Mouse (Mus musculus): Measurements from ENCODE around the gene Zzef1. TPM values are rescaled to one million over a fixed set of nuclear protein-coding genes. Genes with fewer than 3 reads are reported as not detected.

Zzef1 gene
- polyA plus RNA-seq, 1 experiment from 2014 or later, result 12.5 TPM

GRCm38 (mm10) chr11:72782103-72782502, 13.9 kb upstream of the Zzef1 start:
- Histone ChIP-seq H3K27me3 (no peaks in the 10 kb centered on the region), H3K9ac (no peak overlapping the region), H3K9me3 (no peaks in the 10 kb centered on the region), H3K36me3 (no peaks in the 10 kb centered on the region), H3K4me2 (no peak overlapping the region), H3K27ac (replicated peaks) (no peak overlapping the region), H3K4me3 (no peak overlapping the region), H3K4me1 (replicated peaks) (no peaks in the 10 kb centered on the region)
- no peak for ATAC-seq (ENCODE audit: low read depth)
- WGBS, result 73% methylated on average over 2 of the region's 2 CpGs

GRCm38 (mm10) chr11:72782503-72782902, 13.5 kb upstream of the Zzef1 start:
- Histone ChIP-seq H3K4me1 (replicated peaks) (no peaks in the 10 kb centered on the region), H3K4me3 (no peak overlapping the region), H3K36me3 (no peaks in the 10 kb centered on the region), H3K9ac (no peak overlapping the region), H3K27me3 (no peaks in the 10 kb centered on the region), H3K4me2 (no peak overlapping the region), H3K27ac (replicated peaks) (no peak overlapping the region), H3K9me3 (no peaks in the 10 kb centered on the region)
- ATAC-seq (ENCODE audit: low read depth), result no peak
- 85% methylated on average over 3 of the region's 3 CpGs for WGBS

GRCm38 (mm10) chr11:72792033-72792432, 4.0 kb upstream of the Zzef1 start:
- H3K4me2 ChIP-seq, result no peak overlapping the region
- no peaks in the 10 kb centered on the region for H3K36me3 ChIP-seq

GRCm38 (mm10) chr11:72795149-72795454, 924 bp upstream of the Zzef1 start:
- no peaks in the 10 kb centered on the region for H3K36me3 ChIP-seq
- no peaks in the 10 kb centered on the region for H3K27me3 ChIP-seq
- peak overlapping the region; percentile 94 for H3K9ac ChIP-seq
- H3K9me3 ChIP-seq, result no peaks in the 10 kb centered on the region
- 21% methylated on average over 14 of the region's 14 CpGs for WGBS
- peak overlapping the region; percentile 93 for H3K4me3 ChIP-seq
- peak overlapping the region; percentile 85 for H3K4me2 ChIP-seq
- H3K4me1 ChIP-seq (replicated peaks), result peaks cover 28% of the 10 kb centered on the region
- peak overlapping the region; percentile 94 for H3K27ac ChIP-seq (replicated peaks)
- ATAC-seq (ENCODE audit: low read depth), result peak; percentile 63

More at GRCm38 (mm10) chr11:72792033-72792432, 4.0 kb upstream of the Zzef1 start:
- Histone ChIP-seq H3K9me3 (no peaks in the 10 kb centered on the region), H3K27me3 (no peaks in the 10 kb centered on the region), H3K4me1 (replicated peaks) (peaks cover 14% of the 10 kb centered on the region), H3K9ac (no peak overlapping the region), H3K4me3 (no peak overlapping the region), H3K27ac (replicated peaks) (no peak overlapping the region)
- ATAC-seq (ENCODE audit: low read depth), result no peak

GRCm38 (mm10) chr11:72796296-72796687, 266 bp downstream of the Zzef1 start:
- Histone ChIP-seq H3K4me2 (peak overlapping the region; percentile 95), H3K4me1 (replicated peaks) (peaks cover 28% of the 10 kb centered on the region), H3K27me3 (no peaks in the 10 kb centered on the region), H3K9me3 (no peaks in the 10 kb centered on the region), H3K4me3 (peak overlapping the region; percentile 93), H3K9ac (peak overlapping the region; percentile 94), H3K36me3 (no peaks in the 10 kb centered on the region), H3K27ac (replicated peaks) (peak overlapping the region; percentile 68)
- peak; percentile 67 for ATAC-seq (ENCODE audit: low read depth)
- under 1% methylated on average over 42 of the region's 42 CpGs for WGBS

- H3K9ac ChIP-seq, result peak overlapping the region; percentile 94
- 20% methylated on average over 10 of the region's 10 CpGs for WGBS
- peaks cover 28% of the 10 kb centered on the region for H3K4me1 ChIP-seq (replicated peaks)
- no peaks in the 10 kb centered on the region for H3K9me3 ChIP-seq
- no peaks in the 10 kb centered on the region for H3K36me3 ChIP-seq
- peak overlapping the region; percentile 93 for H3K4me3 ChIP-seq
- H3K27ac ChIP-seq (replicated peaks), result no peak overlapping the region
- no peak for ATAC-seq (ENCODE audit: low read depth)
- H3K4me2 ChIP-seq, result peak overlapping the region; percentile 95
- H3K27me3 ChIP-seq, result no peaks in the 10 kb centered on the region
These were observed 830 bp downstream of the Zzef1 start for GRCm38 (mm10) chr11:72796773-72797338.

GRCm38 (mm10) chr11:72798112-72798511, 2.1 kb downstream of the Zzef1 start:
- Histone ChIP-seq H3K9ac (no peak overlapping the region), H3K36me3 (no peaks in the 10 kb centered on the region), H3K4me2 (no peak overlapping the region), H3K27ac (replicated peaks) (no peak overlapping the region), H3K9me3 (no peaks in the 10 kb centered on the region), H3K4me3 (no peak overlapping the region), H3K27me3 (no peaks in the 10 kb centered on the region), H3K4me1 (replicated peaks) (peaks cover 31% of the 10 kb centered on the region)
- no peak for ATAC-seq (ENCODE audit: low read depth)

GRCm38 (mm10) chr11:72801182-72801581, 5.2 kb downstream of the Zzef1 start:
- Histone ChIP-seq H3K4me3 (no peak overlapping the region), H3K27me3 (no peaks in the 10 kb centered on the region), H3K9me3 (no peaks in the 10 kb centered on the region), H3K36me3 (no peaks in the 10 kb centered on the region), H3K27ac (replicated peaks) (no peak overlapping the region), H3K4me2 (no peak overlapping the region), H3K9ac (no peak overlapping the region), H3K4me1 (replicated peaks) (peaks cover 26% of the 10 kb centered on the region)
- ATAC-seq (ENCODE audit: low read depth), result no peak

GRCm38 (mm10) chr11:72803038-72803437, 7.0 kb downstream of the Zzef1 start:
- Histone ChIP-seq H3K4me3 (no peak overlapping the region), H3K27ac (replicated peaks) (no peak overlapping the region), H3K4me1 (replicated peaks) (peaks cover 14% of the 10 kb centered on the region), H3K9ac (no peak overlapping the region), H3K27me3 (no peaks in the 10 kb centered on the region), H3K9me3 (no peaks in the 10 kb centered on the region), H3K36me3 (no peaks in the 10 kb centered on the region), H3K4me2 (no peak overlapping the region)
- WGBS, result 84% methylated on average over 3 of the region's 3 CpGs
- no peak for ATAC-seq (ENCODE audit: low read depth)

- Histone ChIP-seq H3K9ac (no peak overlapping the region), H3K4me2 (no peak overlapping the region), H3K27ac (replicated peaks) (no peak overlapping the region), H3K4me3 (no peak overlapping the region), H3K27me3 (no peaks in the 10 kb centered on the region), H3K36me3 (no peaks in the 10 kb centered on the region), H3K4me1 (replicated peaks) (peaks cover 9% of the 10 kb centered on the region), H3K9me3 (no peaks in the 10 kb centered on the region)
- no peak for ATAC-seq (ENCODE audit: low read depth)
These were observed 8.6 kb downstream of the Zzef1 start for GRCm38 (mm10) chr11:72804586-72804985.

GRCm38 (mm10) chr11:72805232-72805631, 9.2 kb downstream of the Zzef1 start:
- no peaks in the 10 kb centered on the region for H3K36me3 ChIP-seq
- no peaks in the 10 kb centered on the region for H3K27me3 ChIP-seq
- H3K9me3 ChIP-seq, result no peaks in the 10 kb centered on the region
- no peak overlapping the region for H3K27ac ChIP-seq (replicated peaks)
- no peak for ATAC-seq (ENCODE audit: low read depth)
- H3K9ac ChIP-seq, result no peak overlapping the region
- H3K4me2 ChIP-seq, result no peak overlapping the region
- 89% methylated on average over 3 of the region's 3 CpGs for WGBS
- H3K4me1 ChIP-seq (replicated peaks), result peaks cover 9% of the 10 kb centered on the region
- no peak overlapping the region for H3K4me3 ChIP-seq

GRCm38 (mm10) chr11:72806556-72806955, 10.5 kb downstream of the Zzef1 start:
- no peaks in the 10 kb centered on the region for H3K36me3 ChIP-seq
- 80% methylated on average over 2 of the region's 2 CpGs for WGBS
- H3K4me3 ChIP-seq, result no peak overlapping the region
- H3K27me3 ChIP-seq, result no peaks in the 10 kb centered on the region
- no peaks in the 10 kb centered on the region for H3K9me3 ChIP-seq
- H3K4me2 ChIP-seq, result no peak overlapping the region
- peaks cover 9% of the 10 kb centered on the region for H3K4me1 ChIP-seq (replicated peaks)
- H3K9ac ChIP-seq, result no peak overlapping the region
- ATAC-seq (ENCODE audit: low read depth), result no peak
- no peak overlapping the region for H3K27ac ChIP-seq (replicated peaks)

- H3K27me3 ChIP-seq, result no peaks in the 10 kb centered on the region
- no peak overlapping the region for H3K9ac ChIP-seq
- 85% methylated on average over 4 of the region's 4 CpGs for WGBS
These were observed 12.0 kb downstream of the Zzef1 start for GRCm38 (mm10) chr11:72807992-72808391.

More at GRCm38 (mm10) chr11:72807992-72808391, 12.0 kb downstream of the Zzef1 start:
- no peaks in the 10 kb centered on the region for H3K9me3 ChIP-seq
- H3K36me3 ChIP-seq, result no peaks in the 10 kb centered on the region
- no peak overlapping the region for H3K4me3 ChIP-seq
- no peak for ATAC-seq (ENCODE audit: low read depth)
- H3K27ac ChIP-seq (replicated peaks), result no peak overlapping the region
- no peak overlapping the region for H3K4me2 ChIP-seq
- H3K4me1 ChIP-seq (replicated peaks), result peaks cover 8% of the 10 kb centered on the region
